8 mouse cellular contexts compared by ENCODE assay signal in the genomic region with DNA sequence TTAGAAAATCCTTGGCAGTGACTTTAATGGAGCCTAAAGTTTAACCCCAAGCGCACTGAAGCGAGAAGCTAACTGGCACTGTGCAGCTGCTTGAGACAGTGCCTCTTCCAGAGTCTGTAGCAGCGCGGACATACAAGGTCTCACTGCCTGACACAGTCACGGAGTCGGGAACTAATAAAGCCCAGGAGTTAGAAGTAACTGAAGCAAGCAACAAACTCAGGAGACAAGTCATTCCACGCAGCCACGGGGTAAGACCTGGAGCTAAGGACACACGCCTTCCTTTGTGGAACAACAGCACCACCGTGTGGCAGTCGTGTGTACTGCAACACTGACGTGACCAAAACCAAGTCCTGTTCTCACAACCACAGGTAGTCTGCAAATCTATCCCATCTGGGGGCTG. TPM values are rescaled to one million over a fixed set of nuclear protein-coding genes. Genes with fewer than 3 reads are reported as not detected.
DNase-seq lines count a peak whose midpoint lies in the region; ATAC-seq and TF ChIP-seq lines count a peak whose summit lies in the region.

No protein-coding gene starts in this region.

- no peaks in the 10 kb centered on the region for H3K27me3 ChIP-seq in intestine, embryonic 15.5 days (replicated peaks)

- no peaks in the 10 kb centered on the region for H3K4me1 ChIP-seq in cortical plate, adult 2 months (ENCODE audit: control insufficient read depth, insufficient read depth, low read length)
- H3K4me1 ChIP-seq in intestine, embryonic 15.5 days (replicated peaks) = no peaks in the 10 kb centered on the region

- TF ChIP-seq POLR2A in cortical plate, adult 2 months (IDR thresholded peaks at IDR 0.05; ENCODE audit: extremely low read depth, insufficient read depth, low read length) = no peak

- peak; percentile 100 for TF ChIP-seq CTCF in cortical plate, adult 2 months (IDR thresholded peaks at IDR 0.05; ENCODE audit: extremely low read depth, insufficient read depth, low read length)

- no peaks in the 10 kb centered on the region for H3K36me3 ChIP-seq in intestine, embryonic 15.5 days

- intact Hi-C loops in left cerebral cortex, postnatal 14 days (cut with DNase I) = loop anchor here (2.0 kb wide), 1 partner anchor 1039 kb away; no protein-coding TSS in a partner anchor

- no peak overlapping the region for H3K4me3 ChIP-seq in cortical plate, adult 2 months (ENCODE audit: insufficient read depth, low read length)
- H3K4me3 ChIP-seq in intestine, embryonic 15.5 days (replicated peaks) = no peak overlapping the region

- H3K9ac ChIP-seq in intestine, embryonic 15.5 days = no peak overlapping the region

- DNase-seq in adipocyte (ENCODE audit: low spot score) = peak; percentile 89
- peak; percentile 71 to 76 for DNase-seq in gastrocnemius, adult 8-10 months (ENCODE audit: low spot score in 2 of 2)
- DNase-seq in left cerebral cortex, postnatal 14 days (ENCODE audit: low spot score in 2 of 2) = peak; percentile 80 to 90
- peak; percentile 81 for DNase-seq in right cerebral cortex, postnatal 14 days
- DNase-seq in urinary bladder, postnatal 14 days (ENCODE audit: low spot score) = peak; percentile 82

- H3K27ac ChIP-seq in cortical plate, adult 2 months (ENCODE audit: insufficient read depth, low read length) = no peak overlapping the region
- H3K27ac ChIP-seq in intestine, embryonic 15.5 days = no peak overlapping the region

- no peaks in the 10 kb centered on the region for H3K9me3 ChIP-seq in intestine, embryonic 15.5 days

- no peak overlapping the region for H3K4me2 ChIP-seq in intestine, embryonic 15.5 days (replicated peaks)

- WGBS in intestine, embryonic 15.5 days = 34% methylated on average over 12 of the region's 12 CpGs

- ATAC-seq in intestine, embryonic 15.5 days = peak; percentile 75; the same call in 1 of the 2 replicates
- ATAC-seq in megakaryocyte-erythroid progenitor cell, adult 5-6 weeks (replicated peaks; ENCODE audit: low FRiP score, low TSS enrichment, poor library complexity, severe bottlenecking) = peak; percentile 91

RNA-seq across cellular contexts. Expression of gene Tgfb2, which starts 16.1 kb away (rescaled TPM):
- 3.8 and 4.7 TPM in 2 replicates for polyA plus RNA-seq in cortical plate, adult 2 months (2012; rRNA removed)
- 10 to 100 TPM; 18.5 to 23.3 (median 22.2) TPM for total RNA-seq in gastrocnemius, adult 8-10 months (2022)
- polyA plus RNA-seq in intestine, embryonic 15.5 days (2015; fragmentation: Nextera tagmentation; extraction: Ambion mirVana) = 16.5 and 18.5 TPM in 2 replicates
- total RNA-seq in left cerebral cortex, postnatal 14 days (2021) = 10 to 100 TPM in 1 of 2 experiments, 1 to 10 TPM in 1; 8.2 to 10.6 TPM
- total RNA-seq in megakaryocyte-erythroid progenitor cell, adult 5-6 weeks (2014; fragmentation: Nextera tagmentation) = 0.13 and 0.64 TPM in 2 replicates
- total RNA-seq in megakaryocyte-erythroid progenitor cell, adult 5-6 weeks (2017) = 0.04 TPM in 1 of 2 replicates, not detected in the other

RNA-seq across cellular contexts. Expression of gene Rrp15, which starts 27.3 kb away (rescaled TPM):
- 10.8 and 14.5 TPM in 2 replicates for polyA plus RNA-seq in cortical plate, adult 2 months (2012; rRNA removed)
- total RNA-seq in gastrocnemius, adult 8-10 months (2022) = 10 to 100 TPM in 2 of 4 experiments, 1 to 10 TPM in 2; 8.2 to 11.9 (median 10.1) TPM
- 66.2 and 69.9 TPM in 2 replicates for polyA plus RNA-seq in intestine, embryonic 15.5 days (2015; fragmentation: Nextera tagmentation; extraction: Ambion mirVana)
- total RNA-seq in left cerebral cortex, postnatal 14 days (2021) = 10 to 100 TPM; 13.0 to 14.5 TPM
- 60.2 and 61.8 TPM in 2 replicates for total RNA-seq in megakaryocyte-erythroid progenitor cell, adult 5-6 weeks (2014; fragmentation: Nextera tagmentation)
- total RNA-seq in megakaryocyte-erythroid progenitor cell, adult 5-6 weeks (2017) = 187 and 191 TPM in 2 replicates

Comparison
In these comparisons a context has a peak if more than half of its experiments do, and no peak if none do; other contexts are left out.
1. RNA of gene Tgfb2, which starts 16.1 kb away (total RNA-seq): 18.5 to 23.3 TPM in gastrocnemius, adult 8-10 months and 8.2 to 10.6 TPM in left cerebral cortex, postnatal 14 days; 0.04 to 0.64 TPM in megakaryocyte-erythroid progenitor cell, adult 5-6 weeks; every median in the first group is over 4 times any median in the second.
2. Peak in every context shown above with its lines, with median percentiles within 50 percentile points of each other: DNase-seq.